Mouse (Mus musculus): ENCODE measurements at regions not wholly inside any gene's neighbourhood (a gene's known extent, or its start where the extent isn't known, plus 50 kb on each side); places are given as distances from the start of the nearest gene placed in this dataset.
A peak's percentile ranks its signal among the peaks of the same experiment; 100 is the strongest.

GRCm38 (mm10) chr15:31841519-31841918, 239.9 kb downstream of the Fam173b start:
- no peak for DNase-seq (ENCODE audit: low spot score in 2 of 2)

DNA sequence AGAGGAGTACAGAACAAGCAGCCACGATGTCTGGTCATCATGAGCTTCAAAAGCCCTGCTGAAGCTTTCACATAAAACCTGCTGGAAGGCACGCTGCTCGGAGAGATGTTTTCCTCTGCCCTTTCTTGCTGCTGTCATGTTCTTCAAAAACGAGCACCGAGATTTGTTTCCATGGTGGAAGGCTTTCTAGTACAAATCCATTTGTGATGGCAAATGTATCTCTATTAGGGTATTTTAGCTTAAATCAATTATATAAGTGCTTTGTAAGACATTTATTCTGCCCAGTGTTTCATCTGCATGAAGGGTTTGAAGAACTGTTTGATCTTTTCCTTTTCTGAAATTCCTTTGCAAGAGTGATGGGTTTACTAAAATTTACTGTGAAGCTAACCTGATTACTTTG, 253.1 kb downstream of the Fam173b start:
- no peak for DNase-seq (ENCODE audit: low spot score in 2 of 2)

DNA sequence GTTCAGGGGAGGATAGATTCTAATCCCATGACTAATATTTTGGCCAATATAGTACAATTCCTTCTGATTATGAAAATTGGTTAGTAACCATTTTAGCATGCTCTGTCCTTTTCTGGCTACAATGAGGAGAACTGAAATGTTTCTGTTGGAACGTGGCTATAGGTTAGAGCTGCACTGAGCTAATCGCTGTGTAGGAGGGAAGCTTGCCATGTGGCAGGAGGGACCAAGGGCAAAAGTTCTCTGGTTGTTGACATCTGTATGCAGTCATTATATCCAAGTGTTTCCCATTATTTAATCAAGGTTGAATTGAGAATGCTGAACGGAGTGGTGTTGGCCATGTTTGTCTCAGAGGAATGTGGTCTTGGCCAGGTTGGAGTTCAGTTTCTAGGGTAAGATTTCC, 253.5 kb downstream of the Fam173b start:
- no peak for DNase-seq (ENCODE audit: low spot score in 2 of 2)

DNA sequence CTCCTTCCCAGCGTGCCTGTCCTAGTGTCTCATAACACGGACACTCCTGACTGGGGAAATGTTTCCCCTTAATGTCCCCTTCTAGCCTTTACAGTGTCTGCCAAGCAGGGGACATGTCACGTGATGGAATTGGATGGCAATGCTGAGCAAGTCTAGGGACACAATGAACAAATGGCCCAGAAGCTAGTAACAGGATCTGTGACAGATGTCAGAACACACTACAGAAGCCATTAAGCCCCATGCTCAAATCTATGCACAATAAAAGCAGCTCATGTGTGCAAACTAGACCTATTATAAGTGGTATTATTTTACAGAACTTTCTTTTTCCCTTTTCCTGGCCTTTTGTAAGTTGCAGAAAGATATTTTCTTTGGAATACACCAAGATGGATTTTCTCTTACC, 267.4 kb downstream of the Fam173b start:
- no peak for DNase-seq (ENCODE audit: low spot score in 2 of 2)

- DNase-seq (ENCODE audit: low spot score in 2 of 2), result no peak
Measured at GRCm38 (mm10) chr15:31869673-31870417, 268.2 kb downstream of the Fam173b start.

GRCm38 (mm10) chr15:31875436-31875835, 273.8 kb downstream of the Fam173b start:
- no peak for DNase-seq (ENCODE audit: low spot score in 2 of 2)

- DNase-seq (ENCODE audit: low spot score in 2 of 2), result no peak
Measured at GRCm38 (mm10) chr15:31880479-31880878, 278.8 kb downstream of the Fam173b start.

- no peak for DNase-seq (ENCODE audit: low spot score in 2 of 2)
Measured at GRCm38 (mm10) chr15:31882331-31882730, 280.7 kb downstream of the Fam173b start.

DNA sequence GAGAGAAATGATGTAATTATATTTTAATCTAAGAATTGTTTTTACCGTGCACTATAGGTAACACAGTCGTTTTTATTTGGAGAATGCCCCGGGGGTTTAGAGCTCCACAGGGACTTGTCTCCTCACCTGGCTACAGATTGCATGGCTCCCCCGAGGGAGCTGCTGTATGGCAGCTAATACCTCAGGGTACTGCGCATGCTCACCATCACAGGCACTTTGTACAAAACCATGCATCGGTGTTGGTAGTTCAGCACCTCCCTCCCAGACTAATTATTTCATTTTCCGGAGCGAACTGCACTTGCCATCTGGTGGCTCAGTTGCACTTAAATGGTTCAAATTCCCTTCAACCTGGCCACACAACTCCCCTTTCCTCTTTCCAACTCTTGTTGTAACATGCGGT, 281.9 kb downstream of the Fam173b start:
- no peak for DNase-seq (ENCODE audit: low spot score in 2 of 2)

- no peak for DNase-seq (ENCODE audit: low spot score in 2 of 2)
Measured at GRCm38 (mm10) chr15:31898904-31899650, 278.0 kb upstream of the Tas2r119 start.

- DNase-seq (ENCODE audit: low spot score in 2 of 2), result no peak
Measured at GRCm38 (mm10) chr15:31900325-31900724, 276.8 kb upstream of the Tas2r119 start.

- DNase-seq (ENCODE audit: low spot score in 2 of 2), result no peak
Measured at GRCm38 (mm10) chr15:31908432-31908831, 268.7 kb upstream of the Tas2r119 start.

- no peak for DNase-seq (ENCODE audit: low spot score in 2 of 2)
Measured at GRCm38 (mm10) chr15:31911978-31912377, 265.1 kb upstream of the Tas2r119 start.

DNA sequence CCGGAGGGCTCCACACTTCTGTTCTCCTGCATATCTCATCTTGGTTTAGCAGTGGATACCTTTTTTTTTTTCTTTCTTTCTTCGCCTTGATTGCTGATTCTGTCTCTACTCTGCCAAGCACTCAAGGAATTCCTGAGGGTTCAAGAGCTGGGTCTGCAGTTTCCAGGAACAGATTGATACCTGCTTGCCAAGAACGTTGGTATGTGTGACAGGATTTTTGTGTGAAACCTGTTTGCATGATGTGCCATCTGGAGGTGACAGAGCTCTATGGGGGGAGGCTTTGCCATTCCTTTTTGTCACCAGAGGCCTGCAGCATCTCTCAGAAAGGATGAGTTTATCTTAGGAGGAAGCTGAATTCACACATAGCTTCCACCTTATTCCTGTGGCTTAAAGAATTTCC, 255.6 kb upstream of the Tas2r119 start:
- peak; percentile 3 to 5 for DNase-seq (ENCODE audit: low spot score in 2 of 2)

DNA sequence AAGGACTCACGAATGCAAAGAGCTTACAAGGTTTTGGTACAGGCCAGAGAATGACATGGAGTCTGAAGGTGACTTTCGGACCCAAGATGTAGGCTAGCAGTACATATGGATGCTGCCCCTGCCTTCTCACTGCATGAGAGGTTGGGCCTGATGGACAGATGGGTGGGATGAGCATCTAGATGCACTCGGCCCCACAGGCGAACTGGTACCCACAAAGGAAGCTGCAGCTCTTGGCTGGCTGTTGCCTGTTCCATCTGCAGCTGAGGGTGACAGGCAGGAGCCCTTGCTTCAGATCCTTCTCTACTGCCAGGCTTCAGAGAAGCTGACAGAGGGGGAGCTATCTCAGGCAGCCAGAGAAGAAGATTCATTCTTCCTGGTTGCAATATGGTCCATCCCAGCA, 216.8 kb upstream of the Tas2r119 start:
- no peak for DNase-seq (ENCODE audit: low spot score in 2 of 2)

DNA sequence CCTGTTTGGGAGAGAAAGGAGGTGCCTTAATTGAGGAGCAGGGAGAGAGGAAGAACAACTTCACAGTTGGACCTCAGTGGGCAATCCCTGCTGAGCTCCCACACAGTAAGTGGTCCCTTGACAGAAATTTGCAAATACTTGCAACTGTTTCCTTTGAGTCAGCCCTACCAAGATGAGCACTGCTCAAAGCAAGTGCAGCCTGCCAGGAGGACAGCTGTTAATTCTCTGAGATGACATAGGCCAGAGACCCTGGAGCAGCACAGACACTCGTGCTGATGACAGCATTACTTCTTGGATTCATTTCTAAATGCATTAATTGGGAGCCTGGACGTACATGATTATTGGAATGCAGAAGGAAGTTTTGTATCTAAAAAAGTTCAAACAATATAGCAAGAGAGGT, 215.1 kb upstream of the Tas2r119 start:
- no peak for DNase-seq (ENCODE audit: low spot score in 2 of 2)

DNA sequence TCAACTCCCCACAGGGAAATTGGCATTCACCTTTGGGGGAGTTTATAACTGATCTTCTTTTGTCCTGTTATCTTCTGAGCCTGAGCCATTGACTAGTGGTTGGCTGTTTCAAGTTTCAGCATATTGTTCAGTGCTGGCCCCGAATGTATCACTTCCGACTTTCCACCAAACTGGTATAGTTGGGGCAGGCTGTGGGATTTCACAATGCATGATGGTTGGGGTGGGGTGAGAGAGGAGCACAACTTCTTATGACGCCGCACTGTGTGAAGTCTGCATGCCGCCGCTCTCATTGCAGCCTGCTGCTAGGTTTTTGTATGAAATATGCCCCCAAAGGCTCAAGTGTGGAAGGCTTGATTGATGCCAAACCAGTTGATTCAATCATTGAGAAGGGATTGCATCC, 212.2 kb upstream of the Tas2r119 start:
- DNase-seq (ENCODE audit: low spot score in 2 of 2), result no peak

DNA sequence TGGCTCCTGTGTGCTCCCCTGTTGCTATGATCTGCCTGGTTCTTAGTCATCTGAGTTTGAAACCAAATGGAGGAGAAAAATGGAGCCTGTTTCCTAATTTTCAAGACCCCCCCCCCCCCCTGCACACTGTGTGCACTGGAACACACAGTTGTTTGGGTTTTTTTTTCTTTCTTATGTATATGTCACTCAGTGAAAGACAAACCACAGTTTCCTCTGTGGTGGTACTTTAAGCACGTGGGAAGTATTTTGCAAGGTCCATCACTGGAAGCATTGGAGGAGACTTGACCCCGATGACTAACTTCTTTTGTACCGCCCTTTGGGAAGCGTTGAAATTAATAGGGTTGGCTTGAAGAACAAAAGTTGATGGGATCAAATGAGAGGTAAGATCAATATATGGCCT, 211.5 kb upstream of the Tas2r119 start:
- no peak for DNase-seq (ENCODE audit: low spot score in 2 of 2)

GRCm38 (mm10) chr15:31972891-31973290, 204.2 kb upstream of the Tas2r119 start:
- no peak for DNase-seq (ENCODE audit: low spot score in 2 of 2)

GRCm38 (mm10) chr15:31973889-31974288, 203.2 kb upstream of the Tas2r119 start:
- DNase-seq (ENCODE audit: low spot score in 2 of 2), result no peak

DNA sequence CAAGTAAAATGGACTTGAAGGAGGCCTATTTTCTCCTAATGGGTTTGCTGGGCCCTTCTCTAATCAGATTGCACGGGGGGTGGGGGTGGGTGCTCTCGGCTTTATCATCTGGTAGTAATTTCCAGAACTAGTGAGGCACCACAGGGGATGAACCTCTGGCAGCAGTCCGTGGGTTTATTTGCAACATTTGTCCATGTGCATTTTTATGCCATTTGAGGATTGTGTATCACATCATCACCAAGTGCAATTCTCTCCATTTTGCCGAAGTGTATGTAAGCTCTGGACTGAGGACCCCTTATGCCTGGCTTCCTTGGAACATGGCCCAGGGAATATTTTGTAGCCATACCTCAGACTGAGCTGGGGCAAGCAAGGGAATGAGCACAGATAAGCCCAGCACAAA, 200.6 kb upstream of the Tas2r119 start:
- no peak for DNase-seq (ENCODE audit: low spot score in 2 of 2)

DNA sequence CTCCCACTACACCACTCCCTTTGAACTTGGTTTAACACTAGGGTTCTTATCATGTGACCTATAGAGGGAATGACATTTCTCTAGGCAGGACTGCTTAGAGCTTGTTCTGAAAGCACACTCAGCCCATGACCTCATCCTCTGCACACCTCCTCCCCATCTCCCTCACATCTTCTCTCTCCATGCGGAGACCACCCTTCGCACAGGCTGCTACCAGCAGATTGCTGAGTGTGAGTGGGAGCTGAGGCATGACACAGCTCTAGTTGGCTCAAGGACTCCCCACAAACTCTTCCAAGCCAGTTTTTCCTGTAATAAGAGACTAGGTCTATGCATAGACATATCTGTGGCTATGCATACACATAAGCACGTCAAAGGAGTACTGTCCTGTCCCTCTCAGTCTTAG, 199.5 kb upstream of the Tas2r119 start:
- no peak for DNase-seq (ENCODE audit: low spot score in 2 of 2)

GRCm38 (mm10) chr15:31979961-31980360, 197.1 kb upstream of the Tas2r119 start:
- DNase-seq (ENCODE audit: low spot score in 2 of 2), result no peak
